Mouse (Mus musculus) myocyte (in vitro differentiated cells): ENCODE results near the gene Rmdn2.

Experiments used
- CEBPB ChIP-seq: IDR thresholded peaks from 2 replicates; pipeline ENCODE4 v1.6.1; 2011; ENCODE audit warnings: mild to moderate bottlenecking, moderate library complexity; ENCODE audit not compliant: poor library complexity, insufficient read depth, severe bottlenecking
- E2F4 ChIP-seq: IDR thresholded peaks from one replicate; pipeline ENCODE4 v1.6.1; 2011; ENCODE audit warnings: mild to moderate bottlenecking, control low read depth, moderate library complexity; ENCODE audit not compliant: insufficient read depth
- MAX ChIP-seq: IDR thresholded peaks from one replicate; pipeline ENCODE4 v1.6.1; 2011; ENCODE audit warnings: low read depth, mild to moderate bottlenecking, control low read depth
- MYOD1 ChIP-seq, 3 experiments: IDR thresholded peaks; one replicate each; pipeline ENCODE4 v1.6.1; 2011; ENCODE audit warnings: control low read depth in 2 of 3, low read depth in 2 of 3, mild to moderate bottlenecking in 2 of 3, moderate library complexity in 1 of 3; ENCODE audit not compliant: insufficient read length in 2 of 3, control insufficient read depth in 1 of 3
- MYOG ChIP-seq, 3 experiments: IDR thresholded peaks; one replicate each; pipeline ENCODE4 v1.6.1; 2011; ENCODE audit warnings: control low read depth in 2 of 3, low read depth in 2 of 3, mild to moderate bottlenecking in 2 of 3; ENCODE audit not compliant: insufficient read length in 2 of 3, control insufficient read depth in 1 of 3, insufficient read depth in 1 of 3
- POLR2A ChIP-seq: IDR thresholded peaks from one replicate; pipeline ENCODE4 v1.6.1; 2011; ENCODE audit warnings: low read depth, mild to moderate bottlenecking, control low read depth, moderate library complexity; ENCODE audit not compliant: insufficient read length
- POLR2AphosphoS2 ChIP-seq: IDR thresholded peaks from one replicate; pipeline ENCODE4 v1.6.1; 2011; ENCODE audit warnings: low read depth, control low read depth; ENCODE audit not compliant: insufficient read length
- REST ChIP-seq: IDR thresholded peaks from one replicate; pipeline ENCODE4 v1.6.1; 2011; ENCODE audit warnings: mild to moderate bottlenecking, control low read depth, moderate library complexity; ENCODE audit not compliant: insufficient read depth, insufficient read length
- SRF ChIP-seq: IDR thresholded peaks from one replicate; pipeline ENCODE4 v1.6.1; 2011; ENCODE audit warnings: low read depth; ENCODE audit not compliant: control insufficient read depth, insufficient read length
- TCF12 ChIP-seq: IDR thresholded peaks from one replicate; pipeline ENCODE4 v1.6.1; 2011; ENCODE audit warnings: mild to moderate bottlenecking, control low read depth; ENCODE audit not compliant: poor library complexity, insufficient read depth, severe bottlenecking
- USF1 ChIP-seq: IDR thresholded peaks from one replicate; pipeline ENCODE4 v1.6.1; 2011; ENCODE audit warnings: low read depth, mild to moderate bottlenecking, control low read depth, moderate library complexity

GRCm38 (mm10) chr17:79658863-79659262, 47.2 kb downstream of the Rmdn2 start:
- TF ChIP-seq E2F4 (no peak), POLR2AphosphoS2 (no peak), POLR2A (no peak), TCF12 (no peak), MAX (no peak), CEBPB (no peak), SRF (no peak), USF1 (no peak), MYOD1 (IDR thresholded peaks at IDR 0.05; ENCODE audit: control insufficient read depth in 1 of 3, insufficient read length in 2 of 3, low read depth in 2 of 3) (no peak), MYOG (IDR thresholded peaks at IDR 0.05; ENCODE audit: control insufficient read depth in 1 of 3, insufficient read depth in 1 of 3, insufficient read length in 2 of 3, low read depth in 2 of 3) (no peak), REST (no peak)
